Mouse (Mus musculus) natural killer cell, adult 2 months (primary cell): ENCODE measurements at regions not wholly inside any gene's neighbourhood (a gene's known extent, or its start where the extent isn't known, plus 50 kb on each side); places are given as distances from the start of the nearest gene placed in this dataset.
A peak's percentile ranks its signal among the peaks of the same experiment; 100 is the strongest.

Source experiments
- DNase-seq, 2 experiments: peaks; one replicate each; pipeline ENCODE4 v3.0.0; 2022; ENCODE audit warnings: low spot score in 2 of 2

- DNase-seq, result no peak
Measured at GRCm38 (mm10) chrX:49387439-49387838, 76.3 kb upstream of the Arhgap36 start.

- peak in 1 of 2 experiments; percentile 12 for DNase-seq
Measured at GRCm38 (mm10) chrX:49377067-49377466, 86.7 kb upstream of the Arhgap36 start.

GRCm38 (mm10) chrX:49370384-49370783 is 82.3 kb upstream of the Enox2 start:
- DNase-seq, result no peak

GRCm38 (mm10) chrX:49369404-49369803 is 81.3 kb upstream of the Enox2 start:
- DNase-seq, result no peak

- no peak for DNase-seq
Measured at GRCm38 (mm10) chrX:49346451-49346850, 58.4 kb upstream of the Enox2 start.
